Mouse (Mus musculus) heart, postnatal 4 days (tissue): Measurements from ENCODE around the gene Fam171b. TPM values are rescaled to one million over a fixed set of nuclear protein-coding genes. Genes with fewer than 3 reads are reported as not detected.

Experiments used
- DNase-seq: peaks from one replicate; pipeline ENCODE4 v3.0.0; 2021
- total RNA-seq, 2 experiments: library from RNA; stranded (reverse); gene quantifications; 2 replicates each; pipeline ENCODE4 v1.2.3; 2021

Fam171b gene
- 1 to 10 TPM; 1.3 to 1.6 TPM for total RNA-seq

- DNase-seq: peak; percentile 71
Measured at GRCm38 (mm10) chr2:83812483-83813272, at the start of gene Fam171b. Gene Fam171b, plus strand, starts transcription at chr2:83812636.

- no peak for DNase-seq
Measured at GRCm38 (mm10) chr2:83766058-83766457, 46.4 kb upstream of the Fam171b start.

GRCm38 (mm10) chr2:83766878-83767277 lies 45.6 kb upstream of the Fam171b start:
- no peak for DNase-seq

GRCm38 (mm10) chr2:83768311-83769047 lies 44.0 kb upstream of the Fam171b start:
- DNase-seq: no peak

- peak; percentile 73 for DNase-seq
Measured at GRCm38 (mm10) chr2:83771155-83771812, 41.2 kb upstream of the Fam171b start.

GRCm38 (mm10) chr2:83791330-83792073 lies 20.9 kb upstream of the Fam171b start:
- DNase-seq: no peak

- DNase-seq: no peak
Measured at GRCm38 (mm10) chr2:83792102-83792501, 20.3 kb upstream of the Fam171b start.

- DNase-seq: no peak
Measured at GRCm38 (mm10) chr2:83795766-83796165, 16.7 kb upstream of the Fam171b start.

- no peak for DNase-seq
Measured at GRCm38 (mm10) chr2:83797902-83798497, 14.4 kb upstream of the Fam171b start.

- DNase-seq: no peak
Measured at GRCm38 (mm10) chr2:83813273-83813892, 947 bp downstream of the Fam171b start.

GRCm38 (mm10) chr2:83814009-83814408 lies 1.6 kb downstream of the Fam171b start:
- DNase-seq: peak; percentile 8

GRCm38 (mm10) chr2:83816147-83816546 lies 3.7 kb downstream of the Fam171b start:
- DNase-seq: no peak

GRCm38 (mm10) chr2:83825161-83825560 lies 12.7 kb downstream of the Fam171b start:
- DNase-seq: no peak

- DNase-seq: no peak
Measured at GRCm38 (mm10) chr2:83828895-83829539, 16.6 kb downstream of the Fam171b start.

- DNase-seq: no peak
Measured at GRCm38 (mm10) chr2:83832903-83833302, 20.5 kb downstream of the Fam171b start.

- DNase-seq: no peak
Measured at GRCm38 (mm10) chr2:83835313-83836070, 23.1 kb downstream of the Fam171b start.

- DNase-seq: no peak
Measured at GRCm38 (mm10) chr2:83848495-83848894, 36.1 kb downstream of the Fam171b start.

- DNase-seq: no peak
Measured at GRCm38 (mm10) chr2:83853423-83853822, 41.0 kb downstream of the Fam171b start.

GRCm38 (mm10) chr2:83856236-83856635 lies 43.8 kb downstream of the Fam171b start:
- no peak for DNase-seq

GRCm38 (mm10) chr2:83883850-83884420 lies 71.5 kb downstream of the Fam171b start:
- DNase-seq: no peak
